Mouse (Mus musculus) hindbrain, embryonic 13.5 days (tissue): ENCODE data around the gene Ephb4. TPM values are rescaled to one million over a fixed set of nuclear protein-coding genes. Genes with fewer than 3 reads are reported as not detected.

Experiments used
- ATAC-seq: fragments of 200-750 bp; cut with Nextera tagmentation; 2 replicates; pipeline ENCODE4 v1.8.0; 2017; ENCODE audit warnings: moderate TSS enrichment; ENCODE audit not compliant: low FRiP score
- H3K27ac ChIP-seq: fragments of 300-500 bp; sonication (generic); 2 replicates; pipeline ENCODE4 v1.5.1; 2015; ENCODE audit warnings: inconsistent platforms, mild to moderate bottlenecking, moderate library complexity
- H3K27me3 ChIP-seq: fragments of 300-500 bp; sonication (generic); 2 replicates; pipeline ENCODE4 v1.6.1; 2015; ENCODE audit warnings: mild to moderate bottlenecking, inconsistent platforms
- H3K36me3 ChIP-seq: fragments of 300-500 bp; sonication (generic); 2 replicates; pipeline ENCODE4 v1.6.1; 2015; ENCODE audit warnings: mild to moderate bottlenecking, inconsistent platforms
- H3K4me1 ChIP-seq: fragments of 300-500 bp; sonication (generic); replicated peaks from 2 replicates; pipeline ENCODE4 v1.6.1; 2015; ENCODE audit warnings: inconsistent platforms
- H3K4me2 ChIP-seq: fragments of 300-500 bp; sonication (generic); 2 replicates; pipeline ENCODE4 v1.6.1; 2015; ENCODE audit warnings: inconsistent platforms, mild to moderate bottlenecking, moderate library complexity
- H3K4me3 ChIP-seq: fragments of 300-500 bp; sonication (generic); 2 replicates; pipeline ENCODE4 v1.5.1; 2015; ENCODE audit warnings: mild to moderate bottlenecking, inconsistent platforms
- H3K9ac ChIP-seq: fragments of 300-500 bp; sonication (generic); 2 replicates; pipeline ENCODE4 v1.6.1; 2015; ENCODE audit warnings: mild to moderate bottlenecking, inconsistent platforms
- H3K9me3 ChIP-seq: fragments of 300-500 bp; sonication (generic); 2 replicates; pipeline ENCODE4 v1.6.1; 2016; ENCODE audit warnings: inconsistent platforms
- WGBS: fragments of 180-500 bp; shearing (Covaris S2); methylation state at CpG from one replicate; pipeline ENCODE4 v1.1.7; 2015; 5-methylcytosine and 5-hydroxymethylcytosine counted together
- polyA plus RNA-seq: library from polyadenylated mRNA; unstranded; fragments of >200 nt; fragmentation: Nextera tagmentation; extraction: Ambion mirVana; gene quantifications from 2 replicates; pipeline ENCODE4 v1.2.1, GENCODE M21; 2015

Ephb4 gene
- polyA plus RNA-seq, 1 experiment from 2014 or later: 9.2 TPM

GRCm38 (mm10) chr5:137377176-137377575 lies 27.3 kb downstream of the Ephb4 start:
- WGBS: 42% methylated on average over 11 of the region's 11 CpGs
- Histone ChIP-seq H3K27me3 (no peaks in the 10 kb centered on the region), H3K4me3 (no peak overlapping the region), H3K36me3 (peaks cover 15% of the 10 kb centered on the region), H3K9ac (no peak overlapping the region), H3K27ac (no peak overlapping the region), H3K4me2 (no peak overlapping the region), H3K9me3 (no peaks in the 10 kb centered on the region), H3K4me1 (peaks cover 21% of the 10 kb centered on the region)
- no peak for ATAC-seq

DNA sequence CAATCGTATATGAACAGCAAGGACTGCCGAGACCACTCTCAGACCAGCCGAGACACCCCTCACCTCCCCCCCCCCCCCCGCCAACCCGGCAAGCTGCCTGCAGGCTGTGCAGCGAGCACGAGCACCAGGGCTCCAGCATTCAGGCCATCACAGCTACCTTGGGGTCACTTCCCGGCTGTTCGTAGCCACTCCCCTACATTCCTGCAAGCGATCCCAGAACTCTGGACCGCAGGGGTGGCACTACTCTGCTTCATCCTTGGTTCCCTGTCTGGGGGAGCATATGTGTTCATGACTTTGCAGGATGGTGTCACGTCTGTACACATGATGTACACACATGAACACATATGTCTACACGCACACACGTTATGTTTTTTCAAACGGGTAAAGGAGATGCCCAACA lies 27.7 kb downstream of the Ephb4 start:
- Histone ChIP-seq H3K9ac (no peak overlapping the region), H3K9me3 (no peaks in the 10 kb centered on the region), H3K27me3 (no peaks in the 10 kb centered on the region), H3K4me3 (no peak overlapping the region), H3K36me3 (peaks cover 11% of the 10 kb centered on the region), H3K27ac (no peak overlapping the region), H3K4me2 (no peak overlapping the region), H3K4me1 (peaks cover 21% of the 10 kb centered on the region)
- WGBS: 32% methylated on average over 10 of the region's 15 CpGs
- no peak for ATAC-seq

DNA sequence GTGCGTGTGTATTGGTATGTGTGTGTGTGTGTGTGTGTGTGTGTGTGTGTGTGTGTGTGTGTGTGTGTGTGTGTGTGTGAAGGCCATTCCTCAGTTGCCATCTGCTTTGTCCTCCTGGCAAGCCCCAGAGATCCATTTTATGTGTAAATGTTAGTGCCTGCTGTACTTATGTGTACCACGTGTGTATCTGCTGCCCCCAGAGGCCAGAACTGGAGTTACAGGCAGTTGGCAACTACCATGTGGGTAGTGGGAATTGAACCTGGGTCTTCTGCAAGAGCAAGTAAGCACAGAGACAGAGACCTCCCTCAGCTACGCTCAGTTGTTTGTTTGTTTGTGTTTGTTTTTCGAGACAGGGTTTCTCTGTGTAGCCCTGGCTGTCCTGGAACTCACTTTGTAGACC lies 31.2 kb downstream of the Ephb4 start:
- no peaks in the 10 kb centered on the region for H3K27me3 ChIP-seq
- ATAC-seq: no peak
- no peak overlapping the region for H3K27ac ChIP-seq
- H3K9me3 ChIP-seq: no peaks in the 10 kb centered on the region
- H3K9ac ChIP-seq: no peak overlapping the region
- H3K4me2 ChIP-seq: no peak overlapping the region
- WGBS: 60% methylated on average over 4 of the region's 4 CpGs
- no peak overlapping the region for H3K4me3 ChIP-seq
- H3K36me3 ChIP-seq: no peaks in the 10 kb centered on the region
- H3K4me1 ChIP-seq: peaks cover 14% of the 10 kb centered on the region

DNA sequence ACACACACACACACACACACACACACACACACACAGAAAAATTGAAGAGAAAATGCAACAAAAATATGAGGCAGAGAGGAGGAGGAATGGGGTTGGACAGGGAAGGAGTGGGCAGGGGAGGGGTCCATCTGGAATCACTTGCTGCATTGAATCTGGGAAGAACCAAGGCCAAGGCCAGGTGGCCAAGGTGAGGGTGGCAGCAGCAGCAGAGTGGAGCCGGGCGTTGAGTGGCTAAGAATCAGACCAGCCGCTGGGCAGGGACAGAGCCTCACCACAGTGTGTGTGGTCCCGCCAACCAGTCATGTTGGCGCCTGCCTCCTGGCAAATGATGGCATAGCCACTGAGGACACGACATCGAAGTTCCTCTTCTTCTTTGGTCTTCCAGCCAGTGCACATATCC lies 33.5 kb downstream of the Ephb4 start:
- Histone ChIP-seq H3K27me3 (no peaks in the 10 kb centered on the region), H3K4me1 (no peaks in the 10 kb centered on the region), H3K9me3 (no peaks in the 10 kb centered on the region), H3K4me2 (no peak overlapping the region), H3K9ac (no peak overlapping the region), H3K4me3 (no peak overlapping the region), H3K36me3 (no peaks in the 10 kb centered on the region), H3K27ac (no peak overlapping the region)
- ATAC-seq: no peak
- WGBS: 88% methylated on average over 7 of the region's 7 CpGs

DNA sequence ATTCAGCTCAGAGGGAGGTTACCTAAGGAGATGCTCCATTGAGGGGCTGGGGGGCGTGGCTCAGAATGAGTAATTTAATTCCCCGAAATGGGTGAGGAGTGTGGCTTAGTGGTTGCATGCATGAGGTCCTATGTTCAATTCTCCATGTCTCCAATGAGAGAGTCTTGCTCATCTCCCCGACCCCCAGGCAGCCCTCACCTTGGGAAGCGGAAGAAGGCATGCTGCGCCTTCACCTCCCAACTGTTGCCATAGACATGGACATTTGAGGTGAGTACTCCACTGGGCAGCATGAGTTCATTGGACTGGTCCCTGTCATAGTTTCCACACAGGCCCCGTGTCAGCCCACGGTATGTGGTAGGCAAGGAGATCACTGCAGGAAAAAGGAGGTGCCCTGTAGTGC lies 36.8 kb downstream of the Ephb4 start:
- Histone ChIP-seq H3K9ac (no peak overlapping the region), H3K4me3 (no peak overlapping the region), H3K9me3 (no peaks in the 10 kb centered on the region), H3K27me3 (no peaks in the 10 kb centered on the region), H3K36me3 (no peaks in the 10 kb centered on the region), H3K27ac (no peak overlapping the region), H3K4me2 (no peak overlapping the region), H3K4me1 (no peaks in the 10 kb centered on the region)
- ATAC-seq: no peak
- WGBS: 92% methylated on average over 7 of the region's 7 CpGs

DNA sequence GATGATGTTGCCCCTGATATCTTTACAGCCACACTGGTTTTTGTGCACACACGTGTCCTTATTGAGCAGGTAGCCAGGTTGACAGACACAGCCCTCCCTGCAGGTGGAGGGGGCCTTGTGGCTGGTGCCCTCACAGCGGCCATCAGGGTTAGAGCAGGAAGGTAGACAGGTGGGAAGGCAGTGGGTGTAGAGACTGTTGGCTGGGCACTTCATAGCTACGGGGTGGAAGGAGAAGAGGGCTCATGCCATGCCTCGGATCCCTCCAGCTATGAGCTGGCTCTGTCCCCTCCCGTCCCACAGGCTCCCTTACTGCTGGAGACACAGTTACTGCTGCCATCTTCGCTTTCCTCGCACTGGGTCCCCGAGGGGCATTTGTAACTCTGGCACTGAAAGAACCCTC lies 41.7 kb downstream of the Ephb4 start:
- Histone ChIP-seq H3K9me3 (no peaks in the 10 kb centered on the region), H3K4me1 (no peaks in the 10 kb centered on the region), H3K27ac (no peak overlapping the region), H3K36me3 (no peaks in the 10 kb centered on the region), H3K27me3 (no peaks in the 10 kb centered on the region), H3K9ac (no peak overlapping the region), H3K4me3 (no peak overlapping the region), H3K4me2 (no peak overlapping the region)
- ATAC-seq: no peak
- WGBS: 82% methylated on average over 8 of the region's 8 CpGs

- no peak for ATAC-seq
- no peak overlapping the region for H3K9ac ChIP-seq
- 48% methylated on average over 7 of the region's 7 CpGs for WGBS
- no peaks in the 10 kb centered on the region for H3K9me3 ChIP-seq
- H3K36me3 ChIP-seq: no peaks in the 10 kb centered on the region
- no peak overlapping the region for H3K4me3 ChIP-seq
- no peak overlapping the region for H3K4me2 ChIP-seq
- H3K4me1 ChIP-seq: no peaks in the 10 kb centered on the region
- no peaks in the 10 kb centered on the region for H3K27me3 ChIP-seq
- H3K27ac ChIP-seq: no peak overlapping the region
Observed at GRCm38 (mm10) chr5:137394456-137394855, 44.5 kb downstream of the Ephb4 start.

GRCm38 (mm10) chr5:137404081-137404480 lies 54.2 kb downstream of the Ephb4 start:
- no peaks in the 10 kb centered on the region for H3K27me3 ChIP-seq
- H3K4me3 ChIP-seq: no peak overlapping the region
- H3K27ac ChIP-seq: no peak overlapping the region
- H3K4me1 ChIP-seq: peaks cover 12% of the 10 kb centered on the region
- no peaks in the 10 kb centered on the region for H3K9me3 ChIP-seq
- H3K9ac ChIP-seq: no peak overlapping the region
- ATAC-seq: no peak
- WGBS: 91% methylated on average over 2 of the region's 2 CpGs
- no peak overlapping the region for H3K4me2 ChIP-seq
- H3K36me3 ChIP-seq: no peaks in the 10 kb centered on the region

- Histone ChIP-seq H3K9ac (no peak overlapping the region), H3K4me3 (no peak overlapping the region), H3K27me3 (no peaks in the 10 kb centered on the region), H3K9me3 (no peaks in the 10 kb centered on the region), H3K27ac (no peak overlapping the region), H3K4me1 (peaks cover 12% of the 10 kb centered on the region), H3K4me2 (no peak overlapping the region), H3K36me3 (no peaks in the 10 kb centered on the region)
- no peak for ATAC-seq
- WGBS: 58% methylated on average over 6 of the region's 6 CpGs
Observed at GRCm38 (mm10) chr5:137409451-137409850, 59.5 kb downstream of the Ephb4 start.

GRCm38 (mm10) chr5:137410066-137410465 lies 60.2 kb downstream of the Ephb4 start:
- 72% methylated on average over 3 of the region's 3 CpGs for WGBS
- H3K4me3 ChIP-seq: no peak overlapping the region

DNA sequence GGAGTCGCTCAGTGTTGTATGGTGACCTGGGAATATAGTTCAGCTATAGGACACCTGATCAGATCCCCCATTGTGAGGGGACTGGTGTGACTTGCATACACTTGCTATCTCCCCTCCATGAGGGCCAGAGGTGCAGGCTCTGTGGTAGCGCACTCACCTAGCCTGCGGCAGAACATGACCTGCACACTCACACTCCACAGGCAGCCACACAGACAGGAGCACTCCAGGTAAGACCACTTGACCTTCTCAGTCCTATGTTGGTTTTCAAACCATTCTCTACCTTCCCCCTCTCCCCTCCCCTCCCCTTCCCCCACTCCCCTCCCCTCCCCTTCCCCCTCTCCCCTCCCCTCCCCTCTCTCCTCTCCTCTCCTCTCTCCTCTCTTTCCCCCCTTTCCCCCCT lies 60.6 kb downstream of the Ephb4 start:
- no peak overlapping the region for H3K9ac ChIP-seq
- WGBS: 98% methylated on average over 3 of the region's 3 CpGs
- H3K4me1 ChIP-seq: peaks cover 12% of the 10 kb centered on the region
- H3K27me3 ChIP-seq: no peaks in the 10 kb centered on the region
- no peak overlapping the region for H3K4me3 ChIP-seq
- H3K9me3 ChIP-seq: no peaks in the 10 kb centered on the region
- ATAC-seq: no peak
- no peak overlapping the region for H3K27ac ChIP-seq
- H3K4me2 ChIP-seq: no peak overlapping the region
- H3K36me3 ChIP-seq: no peaks in the 10 kb centered on the region

More at GRCm38 (mm10) chr5:137410066-137410465, 60.2 kb downstream of the Ephb4 start:
- Histone ChIP-seq H3K9me3 (no peaks in the 10 kb centered on the region), H3K9ac (no peak overlapping the region), H3K4me2 (no peak overlapping the region), H3K27me3 (no peaks in the 10 kb centered on the region), H3K4me1 (peaks cover 12% of the 10 kb centered on the region), H3K36me3 (no peaks in the 10 kb centered on the region), H3K27ac (no peak overlapping the region)
- ATAC-seq: no peak

GRCm38 (mm10) chr5:137411235-137411634 lies 61.3 kb downstream of the Ephb4 start:
- Histone ChIP-seq H3K4me3 (no peak overlapping the region), H3K4me2 (no peak overlapping the region), H3K9me3 (no peaks in the 10 kb centered on the region), H3K4me1 (peaks cover 12% of the 10 kb centered on the region), H3K36me3 (no peaks in the 10 kb centered on the region), H3K9ac (no peak overlapping the region), H3K27me3 (no peaks in the 10 kb centered on the region), H3K27ac (no peak overlapping the region)
- no peak for ATAC-seq
- WGBS: 75% methylated on average over 8 of the region's 8 CpGs

DNA sequence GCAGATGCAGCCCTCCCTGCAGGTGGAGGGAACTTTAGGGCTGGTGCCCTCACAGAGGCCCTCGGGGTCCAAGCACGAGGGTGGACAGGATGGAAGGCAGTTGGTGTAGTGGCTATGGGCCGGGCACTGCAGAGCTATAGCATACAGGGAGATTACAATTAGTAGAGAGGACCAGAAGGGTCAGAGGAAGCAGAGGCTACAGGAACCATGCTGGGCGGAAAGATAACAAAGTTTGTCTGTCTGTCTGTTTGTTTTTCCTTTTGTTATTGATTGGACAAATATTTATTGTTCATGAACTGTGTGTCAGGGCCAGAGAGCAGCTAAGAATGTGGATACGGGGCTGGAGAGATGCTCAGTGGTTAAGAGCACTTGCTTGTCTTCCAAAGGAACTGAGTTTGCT lies 64.3 kb downstream of the Ephb4 start:
- no peak overlapping the region for H3K27ac ChIP-seq
- H3K4me1 ChIP-seq: no peaks in the 10 kb centered on the region
- no peaks in the 10 kb centered on the region for H3K36me3 ChIP-seq
- ATAC-seq: no peak
- H3K9me3 ChIP-seq: no peaks in the 10 kb centered on the region
- H3K9ac ChIP-seq: no peak overlapping the region
- H3K4me2 ChIP-seq: no peak overlapping the region
- WGBS: 58% methylated on average over 5 of the region's 5 CpGs
- H3K27me3 ChIP-seq: no peaks in the 10 kb centered on the region
- no peak overlapping the region for H3K4me3 ChIP-seq

DNA sequence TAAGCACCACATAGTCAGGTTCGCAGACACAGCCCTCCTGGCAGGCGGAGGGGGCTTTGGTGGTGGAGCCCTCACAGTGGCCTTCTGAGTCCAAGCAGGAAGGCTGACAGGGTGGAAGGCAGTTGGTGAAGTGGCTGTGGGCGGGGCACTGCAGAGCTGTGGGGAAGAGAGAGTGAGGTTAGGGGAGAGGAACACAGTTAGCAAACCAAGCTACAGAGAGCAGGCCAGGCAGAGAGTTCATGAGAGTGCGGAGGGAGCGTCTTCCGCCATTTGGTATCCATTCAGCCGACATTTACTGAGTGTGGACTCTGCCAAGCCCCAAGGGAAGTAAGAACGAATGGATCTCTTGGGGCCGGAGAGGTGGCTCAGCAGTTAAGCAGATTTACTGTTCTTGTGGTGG lies 69.2 kb downstream of the Ephb4 start:
- no peak for ATAC-seq
- H3K4me3 ChIP-seq: no peak overlapping the region
- 74% methylated on average over 9 of the region's 9 CpGs for WGBS
- no peaks in the 10 kb centered on the region for H3K27me3 ChIP-seq
- H3K9ac ChIP-seq: no peak overlapping the region
- no peaks in the 10 kb centered on the region for H3K9me3 ChIP-seq
- no peak overlapping the region for H3K4me2 ChIP-seq
- H3K4me1 ChIP-seq: no peaks in the 10 kb centered on the region
- H3K36me3 ChIP-seq: no peaks in the 10 kb centered on the region
- no peak overlapping the region for H3K27ac ChIP-seq
